Comparison of ENCODE assay signal across 23 mouse cellular contexts in the genomic region with DNA sequence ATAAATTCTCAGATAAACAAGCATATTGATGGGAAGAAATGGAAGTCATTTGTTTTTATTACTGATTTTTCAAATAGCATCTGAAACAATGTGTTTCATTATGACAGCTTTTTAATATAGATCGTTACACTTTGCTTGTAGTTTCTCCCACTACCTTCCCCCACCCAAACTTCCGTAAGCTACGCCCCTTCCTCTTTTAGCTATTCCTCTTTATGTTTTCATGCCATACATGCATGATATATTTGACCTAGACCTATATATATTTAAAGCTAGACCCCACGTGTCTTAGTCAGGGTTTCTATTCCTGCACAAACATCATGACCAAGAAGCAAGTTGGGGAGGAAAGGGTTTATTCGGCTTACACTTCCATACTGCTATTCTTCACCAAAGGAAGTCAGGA. TPM values are rescaled to one million over a fixed set of nuclear protein-coding genes. Genes with fewer than 3 reads are reported as not detected.
"Had no signal": no experiment of that assay in that cellular context is flagged by ENCODE, and none has a peak within 500 bp of the region (broad histone marks: within the 10 kb centered on the region; RNA-seq: fewer than 3 reads in every experiment).

No protein-coding gene starts in this region.

- H3K27me3 ChIP-seq: lung, embryonic 15.5 days; megakaryocyte, embryonic 14.5 days; midbrain, embryonic 13.5 days; midbrain, embryonic 15.5 days; neural tube, embryonic 12.5 days; stomach, embryonic 15.5 days had no signal

- DNase-seq: liver, postnatal 0 days; lung, adult 2 months; lung, postnatal 14 days; lung, postnatal 36 days; right cerebral cortex, postnatal 14 days; thymus, adult 2 months; thymus, postnatal 25 days; thymus, postnatal 4 days had no signal

- H3K4me3 ChIP-seq: lung, embryonic 15.5 days; megakaryocyte, embryonic 14.5 days; midbrain, embryonic 13.5 days; midbrain, embryonic 15.5 days; neural tube, embryonic 12.5 days; stomach, embryonic 15.5 days had no signal

- H3K36me3 ChIP-seq: midbrain, embryonic 13.5 days; midbrain, embryonic 15.5 days; neural tube, embryonic 12.5 days; stomach, embryonic 15.5 days had no signal

- H3K4me1 ChIP-seq: lung, embryonic 15.5 days; megakaryocyte, embryonic 14.5 days; midbrain, embryonic 13.5 days; midbrain, embryonic 15.5 days; neural tube, embryonic 12.5 days; stomach, embryonic 15.5 days had no signal

- H3K9me3 ChIP-seq: lung, embryonic 15.5 days; megakaryocyte, embryonic 14.5 days; midbrain, embryonic 13.5 days; midbrain, embryonic 15.5 days; neural tube, embryonic 12.5 days; stomach, embryonic 15.5 days had no signal

- H3K9ac ChIP-seq: liver, postnatal 0 days; lung, embryonic 15.5 days; midbrain, embryonic 13.5 days; midbrain, embryonic 15.5 days; neural tube, embryonic 12.5 days; stomach, embryonic 15.5 days had no signal

- ATAC-seq: liver, postnatal 0 days; lung, postnatal 0 days; midbrain, embryonic 13.5 days; midbrain, embryonic 15.5 days had no signal

- H3K27ac ChIP-seq: lung, embryonic 15.5 days; midbrain, embryonic 13.5 days; midbrain, embryonic 15.5 days; neural tube, embryonic 12.5 days; stomach, embryonic 15.5 days; stomach, postnatal 0 days had no signal

- H3K4me2 ChIP-seq: lung, embryonic 15.5 days; midbrain, embryonic 11.5 days; midbrain, embryonic 13.5 days; midbrain, embryonic 15.5 days; neural tube, embryonic 12.5 days; stomach, embryonic 15.5 days had no signal

RNA-seq across cellular contexts. Expression of a gene that starts 29.8 kb away (rescaled TPM):
- total RNA-seq: midbrain, postnatal 0 days; monocyte, adult 5-6 weeks; neutrophil, adult 5-6 weeks had no signal
- polyA plus RNA-seq: lung, adult 2 months; lung, embryonic 15.5 days; lung, postnatal 0 days; midbrain, embryonic 11.5 days; midbrain, embryonic 13.5 days; midbrain, embryonic 15.5 days; midbrain, postnatal 0 days; neural tube, embryonic 12.5 days; neural tube, embryonic 14.5 days; spleen, adult 2 months; stomach, postnatal 0 days; testis, adult 2 months; thymus, adult 2 months had no signal
